Comparison of ENCODE assay signal across 10 mouse cellular contexts in the genomic region with DNA sequence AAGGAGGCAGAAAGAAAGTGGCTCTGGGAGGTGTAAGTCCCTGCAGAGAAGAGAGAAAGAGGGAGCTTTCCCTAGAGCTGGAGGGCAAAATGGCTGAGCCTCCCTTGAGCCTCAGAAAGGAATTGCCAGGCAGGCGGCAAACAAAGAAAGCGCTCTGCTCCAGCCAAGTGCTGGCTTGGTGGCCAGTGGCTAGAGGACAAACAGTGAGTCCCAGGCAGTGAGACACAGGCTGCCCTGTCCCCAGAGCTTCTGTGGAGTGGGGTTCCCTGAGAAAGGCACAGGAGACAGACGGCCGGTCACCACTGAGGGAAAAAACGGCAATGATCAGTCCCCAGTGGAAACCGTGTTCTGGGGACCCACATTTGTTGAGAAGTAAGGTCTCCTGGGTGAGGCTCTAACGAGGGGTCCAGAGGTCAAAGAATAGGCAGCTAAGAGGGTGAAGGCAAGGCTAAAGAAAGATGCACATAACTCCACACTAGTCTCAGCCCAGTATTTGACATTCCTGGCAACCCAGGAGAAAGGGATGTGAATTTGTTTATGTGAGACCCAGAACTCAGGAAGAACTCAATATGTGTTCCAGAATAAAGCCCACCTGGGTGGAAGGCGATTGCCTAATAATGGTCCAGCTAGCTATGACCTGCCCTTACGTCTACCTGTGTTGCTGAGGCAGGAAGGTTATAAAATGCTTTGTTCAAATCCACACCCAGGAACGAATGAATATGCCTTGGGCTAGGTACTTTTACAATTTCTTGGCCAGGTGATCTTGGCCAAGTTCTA. TPM values are rescaled to one million over a fixed set of nuclear protein-coding genes. Genes with fewer than 3 reads are reported as not detected.
DNase-seq lines count a peak whose midpoint lies in the region; ATAC-seq and TF ChIP-seq lines count a peak whose summit lies in the region.
"Had no signal": no experiment of that assay in that cellular context is flagged by ENCODE, and none has a peak within 500 bp of the region (broad histone marks: within the 10 kb centered on the region; RNA-seq: fewer than 3 reads in every experiment).

No protein-coding gene starts in this region.

- no peaks in the 10 kb centered on the region for H3K9me3 ChIP-seq in midbrain, postnatal 0 days (ENCODE audit: low read length)

- DNase-seq in cerebellum, adult 11-12 months: peak; percentile 38
- no peak for DNase-seq in cerebellum, adult 9-10 months
- DNase-seq in fat pad, adult 2 months (ENCODE audit: extremely low read depth, low read depth, low spot score): peak; percentile 1
- peak; percentile 81 for DNase-seq in layer of hippocampus, adult 9-11 months
- peak; percentile 73 for DNase-seq in midbrain, postnatal 0 days (ENCODE audit: low spot score)
- DNase-seq in heart, postnatal 10 days: no peak
- no peak for DNase-seq in ovary, adult 18-20 months (ENCODE audit: low spot score)
- DNase-seq: gastrocnemius, postnatal 25 days; kidney, adult 2 months had no signal

- intact Hi-C loops in heart, postnatal 10 days (cut with DNase I): no loop called here

- no peak for TF ChIP-seq CTCF in midbrain, postnatal 0 days (IDR thresholded peaks at IDR 0.05)

- WGBS in midbrain, postnatal 0 days: 29% methylated on average over 10 of the region's 10 CpGs

- no peaks in the 10 kb centered on the region for H3K36me3 ChIP-seq in midbrain, postnatal 0 days (ENCODE audit: insufficient read depth, low read length)

- H3K4me1 ChIP-seq in midbrain, postnatal 0 days (ENCODE audit: insufficient read depth, low read length): peaks cover 29% of the 10 kb centered on the region

- peak overlapping the region; percentile 64 for H3K4me2 ChIP-seq in midbrain, postnatal 0 days (ENCODE audit: low read depth, low read length, poor library complexity, severe bottlenecking)

- H3K9ac ChIP-seq in midbrain, postnatal 0 days (replicated peaks; ENCODE audit: low read length, poor library complexity, severe bottlenecking): peak overlapping the region; percentile 83

- ATAC-seq in midbrain, postnatal 0 days (ENCODE audit: low FRiP score): no peak
- ATAC-seq in activated CD4-positive, CD25-positive, alpha-beta regulatory T cell, adult 4 months: no peak

- H3K27me3 ChIP-seq in midbrain, postnatal 0 days (ENCODE audit: insufficient read depth, low read length): no peaks in the 10 kb centered on the region

- H3K4me3 ChIP-seq in midbrain, postnatal 0 days (ENCODE audit: low read depth, low read length): peak overlapping the region; percentile 79

- peak overlapping the region; percentile 84 for H3K27ac ChIP-seq in midbrain, postnatal 0 days (ENCODE audit: low read depth, low read length)

RNA-seq across cellular contexts. Expression of a gene that starts 1.7 kb away (rescaled TPM):
- total RNA-seq in midbrain, postnatal 0 days (2014; rRNA removed): 434 and 507 TPM in 2 replicates
- 208 and 221 TPM in 2 replicates for polyA plus RNA-seq in midbrain, postnatal 0 days (2015; fragmentation: Nextera tagmentation; extraction: Ambion mirVana)
- under 1 TPM; 0.10 to 0.20 TPM for total RNA-seq in heart, postnatal 10 days (2021)
- under 1 TPM in 1 of 2 experiments, not detected in 1; 0.22 TPM for polyA plus RNA-seq in activated CD4-positive, CD25-positive, alpha-beta regulatory T cell, adult 4 months (2017; shearing (Covaris generic))

Comparison
In these comparisons a context has a peak if more than half of its experiments do, and no peak if none do; other contexts are left out.
1. DNase-seq: peak in cerebellum, adult 11-12 months (single experiment), fat pad, adult 2 months (single experiment), layer of hippocampus, adult 9-11 months (single experiment) and midbrain, postnatal 0 days (single experiment); none in cerebellum, adult 9-10 months (single experiment), heart, postnatal 10 days (0 of 2) and ovary, adult 18-20 months (single experiment).
2. RNA of a gene that starts 1.7 kb away (total RNA-seq): 434 to 507 TPM in midbrain, postnatal 0 days; 0.10 to 0.20 TPM in heart, postnatal 10 days; every median in the first group is over 100 times any median in the second.